Mouse (Mus musculus) Patski (cell line): Measurements from ENCODE around the gene Olfr1371. TPM values are rescaled to one million over a fixed set of nuclear protein-coding genes. Genes with fewer than 3 reads are reported as not detected.
"Not testable (repeated sequence)": the region's sequence is repeated elsewhere in the genome, so short reads cannot be mapped to it uniquely, and the experiment has no call there.

Experiments
- ATAC-seq: fragments of 100-300 bp; one replicate; pipeline ENCODE4 v1.8.0; 2021
- CTCF ChIA-PET: fragments of 350-600 bp; sonication (Branson Sonifier 250); formaldehyde crosslinking; loops from one replicate; lab custom pipeline; 2022; ENCODE audit warnings: inconsistent platforms; lab: Charles Lee
- POLR2A ChIA-PET: fragments of 350-600 bp; sonication (Branson Sonifier 250); formaldehyde crosslinking; loops from one replicate; lab custom pipeline; 2022; ENCODE audit warnings: antibody characterized with exemption, inconsistent platforms; lab: Charles Lee
- DNase-seq: peaks from one replicate; pipeline ENCODE4 v3.0.0-alpha.2; 2011; ENCODE audit warnings: low read depth, low spot score
- H3K27me3 ChIP-seq: fragments of 371-371 bp; one replicate; pipeline ENCODE4 v1.5.1; 2021
- CTCF ChIP-seq: fragments of 100-300 bp; IDR thresholded peaks from one replicate; pipeline ENCODE4 v1.5.1; 2021
- in situ Hi-C: fragments of 300-500 bp; cut with MboI; formaldehyde crosslinking; loops from 3 replicates; pipeline ENCODE4 v1.11.1; 2018; ENCODE audit warnings: low pct_unique_long_range_greater_than_20kb, mixed read lengths
- polyA plus RNA-seq: library from polyadenylated mRNA; unstranded; gene quantifications from one replicate; pipeline ENCODE4 v1.2.3, GENCODE M21; 2021

The Olfr1371 gene
- polyA plus RNA-seq, 1 experiment from 2014 or later = not detected

DNA sequence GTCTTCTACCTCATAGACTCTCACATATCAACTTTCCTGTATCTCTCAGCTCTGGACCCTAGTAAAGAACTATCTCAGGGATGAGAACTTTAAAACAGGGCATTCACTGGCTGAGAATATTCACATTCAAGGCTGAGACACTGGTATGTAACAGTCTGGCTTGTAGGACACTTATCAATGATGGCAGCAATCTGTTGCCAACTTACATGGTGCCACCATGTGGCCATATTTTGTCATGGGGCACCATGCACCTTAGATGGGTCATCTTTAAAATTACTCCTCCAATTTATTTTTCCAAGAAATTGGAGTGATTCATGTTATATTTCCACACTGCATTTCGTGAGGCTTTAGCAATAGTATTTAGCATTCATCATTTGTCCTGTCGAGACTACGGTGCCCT, 33.9 kb downstream of the Olfr1371 start:
- peak; percentile 23 for TF ChIP-seq CTCF
- POLR2A ChIA-PET, in situ Hi-C loops, DNase-seq, ATAC-seq, H3K27me3 ChIP-seq: not testable (repeated sequence)
- CTCF ChIA-PET = interaction anchor here (1.1 kb wide), 2 partner anchors 181 to 308 kb away, joined by 3 read pairs; no protein-coding TSS in a partner anchor

DNA sequence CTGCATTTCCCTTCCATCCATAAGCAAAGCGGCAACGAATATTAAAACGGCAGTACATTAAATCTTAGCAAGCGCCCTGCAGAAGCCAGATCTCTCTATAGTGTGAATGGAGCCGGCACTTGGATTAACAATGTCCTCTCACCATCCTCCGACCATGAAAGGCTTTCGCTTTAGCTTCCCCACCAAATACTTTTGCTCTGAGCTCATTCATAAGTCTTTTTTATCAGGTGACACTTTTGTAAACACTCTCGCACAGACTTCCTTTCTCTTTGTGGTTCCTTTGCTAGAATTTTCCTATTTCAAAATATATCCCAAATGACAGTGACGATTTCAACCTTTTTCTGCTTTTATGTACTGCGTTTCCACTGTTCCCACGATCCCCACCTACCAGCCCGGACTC, 45.3 kb downstream of the Olfr1371 start:
- no peak for TF ChIP-seq CTCF
- ChIA-PET CTCF (no interaction called here), POLR2A (no interaction called here)
- in situ Hi-C loops = no loop called here
- H3K27me3 ChIP-seq = peaks cover 6% of the 10 kb centered on the region
- ATAC-seq (no peak), DNase-seq (no peak)

DNA sequence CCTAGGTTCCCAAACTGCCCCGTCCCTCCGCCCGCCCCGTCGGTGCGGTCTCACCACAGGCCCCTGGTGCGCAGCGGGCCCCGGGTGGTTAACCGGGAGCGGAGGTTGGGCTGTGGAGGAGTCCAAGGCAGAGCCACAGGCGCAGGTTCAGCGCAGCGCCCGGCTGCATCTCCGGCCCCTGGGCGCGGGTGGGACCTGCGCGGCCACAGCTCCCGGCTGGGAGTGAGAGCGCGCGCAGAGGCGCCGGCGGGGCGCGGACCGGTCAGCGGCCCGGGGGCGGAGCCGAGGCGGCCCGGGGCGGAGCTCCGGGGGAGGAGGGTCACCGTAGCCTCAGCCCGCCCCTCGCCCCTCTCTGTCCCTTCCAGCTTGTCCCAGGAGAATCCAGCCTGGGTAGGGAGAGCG, 45.9 kb downstream of the Olfr1371 start:
- in situ Hi-C loops, CTCF ChIA-PET: not testable (repeated sequence)

DNA sequence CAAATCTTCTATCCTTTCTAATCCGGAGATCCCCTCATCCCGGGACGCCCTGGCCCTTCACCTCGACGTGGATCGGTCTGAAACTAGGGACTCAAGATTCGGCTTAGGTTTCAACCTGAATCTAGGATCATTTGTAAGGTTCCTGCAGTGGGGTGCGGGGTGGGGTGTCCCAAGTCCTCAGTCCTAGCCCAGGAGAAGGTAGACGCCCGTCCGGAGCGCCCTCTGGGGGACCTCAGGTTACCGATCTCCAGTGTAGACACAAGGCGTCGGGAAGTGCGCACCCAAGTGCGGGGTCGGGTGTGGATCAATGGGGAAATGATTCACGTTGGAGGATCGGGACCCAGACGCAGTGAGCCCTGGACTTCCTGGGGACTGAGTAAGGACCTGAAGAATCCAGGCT, 46.7 kb downstream of the Olfr1371 start:
- no peak for TF ChIP-seq CTCF

More for the DNA sequence above, 45.9 kb downstream of the Olfr1371 start:
- ATAC-seq = peak; percentile 41
- POLR2A ChIA-PET, DNase-seq, H3K27me3 ChIP-seq: not testable (repeated sequence)

GRCm38 (mm10) chr11:52163926-52164325, 49.9 kb downstream of the Olfr1371 start:
- POLR2A ChIA-PET = no interaction called here
- DNase-seq (no peak), ATAC-seq (no peak)
- peaks cover 6% of the 10 kb centered on the region for H3K27me3 ChIP-seq
- TF ChIP-seq CTCF = no peak
- in situ Hi-C loops = no loop called here
- CTCF ChIA-PET = no interaction called here

More for the DNA sequence above, 46.7 kb downstream of the Olfr1371 start:
- H3K27me3 ChIP-seq = peaks cover 6% of the 10 kb centered on the region
- in situ Hi-C loops = no loop called here
- ChIA-PET POLR2A (no interaction called here), CTCF (no interaction called here)
- DNase-seq (no peak), ATAC-seq (peak; percentile 36)

Other genes starting within 250 kb of the Olfr1371 start
- 32.2 TPM for gene Cdkn2aipnl, start 246.3 kb downstream of the Olfr1371 start, polyA plus RNA-seq
- 227 TPM for gene Ube2b, start 213.2 kb downstream of the Olfr1371 start, polyA plus RNA-seq
- gene Cdkl3, start 209.8 kb downstream of the Olfr1371 start, polyA plus RNA-seq = 6.3 TPM
- 78.7 TPM for gene Ppp2ca, start 115.3 kb downstream of the Olfr1371 start, polyA plus RNA-seq
- gene Olfr1373, start 68.5 kb downstream of the Olfr1371 start, polyA plus RNA-seq = not detected
- gene Skp1a, start 18.0 kb upstream of the Olfr1371 start, polyA plus RNA-seq = 485 TPM
- gene Tcf7, start 69.0 kb upstream of the Olfr1371 start, polyA plus RNA-seq = 5.4 TPM
- 498 TPM for gene Vdac1, start 146.9 kb upstream of the Olfr1371 start, polyA plus RNA-seq
- 254 TPM for gene 9530068E07Rik, start 182.4 kb upstream of the Olfr1371 start, polyA plus RNA-seq